Mouse (Mus musculus): ENCODE results near the gene Nipbl.
"Not testable (repeated sequence)": the region's sequence is repeated elsewhere in the genome, so short reads cannot be mapped to it uniquely, and the experiment has no call there.

Nipbl gene

DNA sequence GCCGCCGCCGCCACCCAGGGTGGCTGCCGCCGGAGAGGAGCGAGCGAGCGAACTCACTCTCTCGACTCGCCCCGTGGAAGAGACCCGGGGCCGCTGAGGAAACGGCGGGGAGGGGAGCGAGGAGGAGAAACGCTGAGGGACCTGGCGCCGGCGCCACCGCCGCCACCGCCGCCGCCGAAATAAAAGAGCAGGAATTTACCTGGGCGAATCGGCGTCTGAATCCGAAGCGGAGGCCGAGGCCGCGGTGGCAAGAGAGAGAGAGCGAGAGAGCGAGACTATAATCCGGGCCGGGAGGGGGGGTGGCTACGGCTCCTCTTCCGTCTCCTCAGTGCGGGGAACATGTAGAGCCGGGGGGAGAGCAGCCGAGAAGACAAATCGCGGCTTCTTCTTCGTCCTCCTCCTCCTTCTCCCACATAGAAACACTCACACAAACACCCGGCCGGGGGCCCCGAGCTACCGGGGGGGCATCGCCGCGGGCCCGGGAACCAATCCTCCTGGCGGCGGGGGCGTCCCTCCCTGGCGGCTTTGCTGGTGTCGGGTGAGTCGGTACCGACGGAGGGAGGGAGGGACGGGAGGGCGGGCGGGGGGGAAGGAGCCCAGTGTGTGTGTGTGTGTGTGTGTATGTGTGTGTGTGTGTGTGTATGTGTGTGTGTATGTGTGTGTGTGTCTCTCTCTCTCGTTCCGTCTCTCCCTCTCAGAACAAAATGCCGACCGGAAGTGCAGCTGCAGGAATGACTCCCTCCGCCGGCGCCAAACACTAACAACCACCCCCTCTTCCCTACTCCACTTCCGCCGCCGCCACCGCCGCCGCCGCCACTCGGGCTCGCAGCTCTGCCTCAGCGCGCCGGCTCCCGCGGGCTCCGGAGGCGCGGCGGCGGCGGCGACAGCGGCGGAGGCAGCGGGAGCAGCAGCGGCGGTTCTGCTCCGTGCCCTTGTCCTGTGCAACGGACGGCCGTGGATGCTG is at the start of gene Nipbl:
Gene Nipbl (minus strand): TSS at position 538 of the 964 bp plus-strand sequence.
- DNase-seq (ENCODE audit: low spot score in 2 of 2) = peak; percentile 90 to 91

- no peak for DNase-seq (ENCODE audit: low spot score in 2 of 2)
Observed at GRCm38 (mm10) chr15:8485261-8485660, 41.0 kb upstream of the Nipbl start.

DNA sequence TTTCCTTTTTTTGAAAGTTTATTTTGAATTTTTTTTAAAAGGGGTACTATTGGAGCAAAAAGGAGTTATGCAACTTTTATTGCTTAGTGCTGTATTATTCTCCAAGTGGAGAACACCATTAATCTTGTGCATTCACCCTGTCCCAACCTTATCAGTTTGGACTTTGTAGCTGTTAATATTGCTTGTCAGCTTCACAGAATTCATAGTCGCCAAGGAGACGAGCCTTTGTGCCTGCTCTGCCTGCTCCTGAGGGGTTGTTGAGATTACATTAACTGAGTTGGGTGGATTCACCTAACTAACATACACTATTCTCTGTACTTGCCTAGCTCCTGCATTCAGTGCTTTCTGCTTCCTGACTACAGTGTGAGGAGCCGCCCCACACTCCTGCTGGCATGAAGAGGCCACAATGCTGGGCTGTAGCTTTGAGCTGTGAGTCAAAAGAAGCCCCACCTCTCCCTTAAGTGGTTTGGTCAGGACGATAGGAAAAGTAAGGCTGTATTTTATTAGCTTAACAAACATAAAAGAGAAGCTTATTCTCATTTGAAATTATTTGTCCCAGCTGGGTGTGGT is 24.8 kb upstream of the Nipbl start:
- no peak for DNase-seq (ENCODE audit: low spot score in 2 of 2)

GRCm38 (mm10) chr15:8463521-8463920 is 19.3 kb upstream of the Nipbl start:
- no peak for DNase-seq (ENCODE audit: low spot score in 2 of 2)

DNA sequence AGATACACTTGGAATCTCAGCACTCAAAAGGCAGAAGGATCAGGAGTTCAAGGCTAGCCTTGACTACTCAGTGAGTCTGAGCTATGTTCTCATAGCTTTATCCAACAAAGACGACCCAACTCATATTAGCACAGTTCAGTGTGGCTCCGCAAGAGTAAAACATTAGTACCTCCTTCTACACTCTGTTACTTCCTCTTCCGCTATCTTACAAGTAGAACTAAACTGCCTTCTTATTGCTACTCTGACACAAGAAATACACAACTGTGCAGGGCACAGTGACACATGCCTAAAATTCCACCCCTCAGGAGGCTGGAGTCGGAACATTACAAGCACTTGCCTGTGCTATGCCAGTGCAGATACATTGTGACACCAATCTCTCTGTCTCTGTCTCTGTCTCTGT is 18.5 kb upstream of the Nipbl start:
- DNase-seq (ENCODE audit: low spot score in 2 of 2) = no peak

DNA sequence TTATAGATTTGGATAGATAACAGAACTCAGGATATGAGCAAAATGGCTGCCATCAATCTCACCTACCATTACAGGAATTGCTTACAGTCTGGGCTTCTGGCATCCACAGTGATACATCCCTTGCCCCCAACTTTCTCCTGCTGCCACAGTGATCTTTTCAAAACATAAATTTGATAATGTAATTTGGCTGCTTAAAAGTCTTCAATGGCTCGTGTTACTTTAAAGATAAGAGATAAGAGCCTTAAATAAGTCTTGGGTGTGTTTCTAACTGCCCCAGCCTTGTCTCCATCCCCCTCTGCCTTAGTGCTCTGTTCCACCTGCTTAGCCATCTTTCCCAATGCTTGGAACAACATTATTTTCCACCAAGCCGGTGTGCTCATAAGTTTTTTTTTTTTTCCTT is 16.6 kb upstream of the Nipbl start:
- no peak for DNase-seq (ENCODE audit: low spot score in 2 of 2)

DNA sequence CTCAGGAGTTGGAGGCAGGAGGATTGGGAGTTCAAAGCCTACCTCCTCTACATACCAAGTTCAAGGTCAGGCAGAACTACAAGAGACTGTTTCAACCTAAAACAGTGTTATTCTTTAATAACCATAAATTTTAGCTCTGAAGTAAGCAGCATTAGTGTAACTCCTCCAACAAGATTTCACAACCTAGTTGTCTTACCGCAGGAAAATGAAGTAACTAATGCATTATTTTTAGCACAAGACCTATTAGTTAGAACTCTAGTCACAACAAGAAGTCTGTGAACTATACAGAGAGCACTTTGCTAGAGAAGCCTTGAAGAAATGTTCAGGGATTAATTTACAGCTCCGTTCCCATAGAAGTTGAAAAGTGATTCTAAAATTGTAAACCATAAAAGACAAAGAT is 15.7 kb upstream of the Nipbl start:
- DNase-seq (ENCODE audit: low spot score in 2 of 2) = no peak

GRCm38 (mm10) chr15:8456223-8456622 is 12.0 kb upstream of the Nipbl start:
- not testable (repeated sequence) for DNase-seq (ENCODE audit: low spot score in 2 of 2)

- DNase-seq (ENCODE audit: low spot score in 2 of 2) = no peak
Observed at GRCm38 (mm10) chr15:8455486-8455885, 11.2 kb upstream of the Nipbl start.

DNA sequence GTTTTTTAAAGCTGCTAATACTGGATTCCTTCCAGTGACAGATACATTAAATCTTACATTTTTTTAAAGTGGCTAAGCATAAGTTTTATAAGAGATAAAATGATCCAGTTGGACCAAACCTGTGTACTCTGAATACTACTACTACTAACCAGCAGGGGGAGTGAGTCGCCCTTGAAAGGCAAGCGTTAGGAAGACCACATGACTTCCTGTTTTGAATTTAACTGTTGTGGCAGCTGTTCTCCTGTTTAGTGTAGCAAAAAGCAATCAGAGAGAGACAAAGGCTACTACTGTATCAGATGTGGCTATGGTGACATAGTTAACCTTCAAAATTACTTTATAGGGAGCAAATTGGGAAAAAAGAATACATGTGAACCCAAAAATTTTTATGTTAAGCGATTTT is 6.8 kb upstream of the Nipbl start:
- DNase-seq (ENCODE audit: low spot score in 2 of 2) = peak; percentile 68 to 83

DNA sequence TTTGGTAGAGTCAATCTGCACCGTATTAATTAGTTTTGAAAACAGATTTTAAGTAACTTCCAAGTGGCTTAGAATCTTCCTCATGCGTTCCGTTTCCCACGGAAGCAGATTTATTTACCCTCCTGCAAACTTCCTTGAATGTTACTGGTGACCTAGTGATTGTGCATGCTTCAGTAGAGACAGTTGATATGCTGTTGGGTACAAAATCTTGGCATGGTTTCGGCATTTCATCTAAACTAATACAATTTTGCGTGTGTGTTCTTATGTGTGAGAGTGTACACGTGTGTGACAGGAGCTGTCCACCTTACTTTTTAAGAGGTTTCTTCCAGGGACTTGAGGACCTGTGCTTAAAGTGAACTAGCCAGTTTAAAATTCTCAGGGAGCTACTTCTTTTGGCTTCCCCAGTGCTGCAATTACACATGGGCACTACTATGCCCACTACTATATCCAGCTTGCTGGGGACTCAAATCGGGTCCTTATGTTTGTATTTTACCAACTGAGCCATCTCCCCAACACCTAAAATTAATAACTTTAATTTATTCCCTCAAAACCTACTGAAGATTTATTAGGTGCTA is 3.0 kb upstream of the Nipbl start:
- no peak for DNase-seq (ENCODE audit: low spot score in 2 of 2)

DNA sequence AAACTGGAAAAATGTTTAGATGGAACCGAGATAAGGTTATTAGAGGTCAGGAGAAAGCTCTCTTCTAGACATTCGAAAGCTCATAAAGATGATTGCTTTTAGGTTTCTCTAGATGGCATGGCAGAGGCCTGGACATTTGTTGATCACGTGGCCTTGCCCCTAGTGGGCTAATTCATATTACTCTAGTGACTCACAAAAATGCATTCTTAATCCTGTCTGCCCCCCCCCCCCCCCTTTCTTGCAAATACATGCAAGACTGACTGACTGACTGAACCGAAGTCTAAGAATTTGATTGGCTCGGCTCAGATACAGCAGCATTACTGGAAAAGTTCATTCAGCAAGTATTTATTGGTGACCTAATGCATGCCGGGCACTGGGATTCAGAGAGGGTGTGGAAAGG is 2.2 kb upstream of the Nipbl start:
- peak; percentile 23 to 56 for DNase-seq (ENCODE audit: low spot score in 2 of 2)

GRCm38 (mm10) chr15:8445951-8446419 is 1.7 kb upstream of the Nipbl start:
- peak; percentile 30 to 48 for DNase-seq (ENCODE audit: low spot score in 2 of 2)

DNA sequence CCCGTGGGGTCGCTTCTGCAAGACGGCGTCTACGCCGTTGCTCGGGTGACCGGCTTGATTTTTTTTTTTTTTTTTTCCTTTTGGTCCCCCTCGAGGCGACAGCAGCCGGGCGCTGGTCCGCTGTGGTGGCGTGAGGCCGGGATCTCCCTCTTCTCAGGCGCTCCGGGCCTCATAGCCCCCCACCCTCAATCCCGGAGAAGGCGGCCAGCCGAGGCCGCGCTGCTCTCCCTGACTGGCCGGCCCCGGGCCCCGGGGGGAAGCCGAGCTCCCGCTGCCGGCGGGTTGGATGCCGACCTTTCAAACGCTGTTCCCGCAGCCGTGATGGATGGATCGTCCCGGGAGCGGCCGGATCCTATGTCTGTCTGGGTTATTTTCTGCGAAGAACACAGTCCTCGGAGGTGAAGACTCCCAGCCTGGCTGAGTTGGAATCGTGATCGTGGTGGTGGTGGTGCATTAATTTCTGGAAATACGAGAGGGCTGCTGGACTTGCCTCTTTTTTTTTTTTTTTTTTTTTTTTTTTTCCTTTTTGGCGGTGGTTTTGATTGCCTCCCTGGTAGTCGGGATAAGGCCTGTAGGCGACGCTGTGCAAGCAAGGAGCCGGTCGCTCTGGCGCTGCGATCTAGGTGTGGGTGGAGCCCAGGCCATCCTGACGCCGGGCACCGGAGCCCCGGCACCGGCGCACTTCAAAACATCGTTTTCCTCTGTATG is 781 bp upstream of the Nipbl start:
- peak; percentile 82 to 85 for DNase-seq (ENCODE audit: low spot score in 2 of 2)

GRCm38 (mm10) chr15:8443168-8443925 is 916 bp downstream of the Nipbl start:
- DNase-seq (ENCODE audit: low spot score in 2 of 2) = peak; percentile 63 to 66

DNA sequence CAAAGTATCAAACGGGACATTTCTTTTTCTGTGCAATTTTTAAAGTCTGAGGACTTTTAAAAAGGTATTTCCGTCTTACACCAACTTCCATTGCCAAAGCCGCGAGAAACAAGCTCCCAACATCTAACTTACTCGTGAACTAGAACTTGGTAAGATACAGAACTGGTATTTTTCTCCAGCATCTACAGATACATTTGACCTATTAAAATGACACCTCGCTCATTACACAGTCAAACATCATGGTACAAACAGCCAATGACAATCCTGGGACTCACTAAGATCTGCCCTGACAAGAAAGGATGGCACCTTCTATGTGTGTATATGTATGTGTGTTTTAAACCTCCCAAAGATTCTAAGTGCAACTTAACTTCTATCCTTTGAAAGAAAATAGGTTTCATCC is 1.5 kb downstream of the Nipbl start:
- peak; percentile 36 to 56 for DNase-seq (ENCODE audit: low spot score in 2 of 2)

DNA sequence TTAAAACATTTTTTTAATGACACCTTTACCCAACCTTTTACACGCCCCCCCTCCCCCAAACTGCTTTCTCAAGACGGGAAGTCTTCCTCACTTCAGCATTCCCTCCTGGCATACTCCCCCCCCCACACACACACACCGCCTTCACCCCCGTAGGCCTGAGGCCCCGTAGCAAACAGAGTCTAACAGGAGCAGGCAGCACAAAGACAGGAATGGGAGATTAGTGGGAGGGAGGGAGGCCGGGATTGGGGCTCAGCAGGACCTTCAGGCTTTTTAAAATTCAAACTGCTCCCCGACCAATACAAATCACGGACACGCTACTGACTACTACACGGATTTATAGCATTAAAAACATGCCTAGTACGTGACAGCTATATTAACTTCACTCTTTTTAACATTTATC is 2.1 kb downstream of the Nipbl start:
- DNase-seq (ENCODE audit: low spot score in 2 of 2) = no peak

DNA sequence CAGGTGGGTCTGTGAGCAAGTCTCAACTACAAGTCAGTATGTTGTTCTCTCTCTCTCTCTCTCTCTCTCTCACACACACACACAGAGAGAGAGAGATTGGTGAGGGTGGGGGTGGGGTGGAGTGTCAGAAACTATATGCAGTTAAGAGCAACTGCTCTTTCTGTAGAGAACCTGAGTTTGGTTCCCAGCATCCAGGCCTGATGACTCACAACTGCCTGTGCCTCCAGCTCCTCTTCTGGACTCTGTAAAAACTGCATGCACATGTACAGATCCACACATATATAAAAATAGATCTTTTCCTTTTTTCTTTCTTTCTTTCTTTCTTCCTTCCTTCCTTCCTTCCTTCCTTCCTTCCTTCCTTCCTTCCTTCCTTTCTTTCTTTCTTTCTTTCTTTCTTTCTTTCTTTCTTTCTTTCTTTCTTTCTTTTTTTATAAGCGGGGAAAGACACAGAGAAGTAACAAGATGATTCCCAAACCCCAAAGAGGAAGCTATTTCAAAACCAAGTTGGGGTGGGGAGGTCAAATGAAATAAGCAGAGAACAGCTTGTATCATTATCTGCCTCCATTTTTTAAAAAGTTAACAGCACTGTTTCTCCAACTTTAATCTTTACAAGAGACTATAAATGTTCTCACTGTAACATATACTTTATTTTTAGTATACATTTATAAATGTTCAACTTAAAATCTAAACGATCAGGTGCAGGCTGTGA is 10.9 kb downstream of the Nipbl start:
- no peak for DNase-seq (ENCODE audit: low spot score in 2 of 2)

DNA sequence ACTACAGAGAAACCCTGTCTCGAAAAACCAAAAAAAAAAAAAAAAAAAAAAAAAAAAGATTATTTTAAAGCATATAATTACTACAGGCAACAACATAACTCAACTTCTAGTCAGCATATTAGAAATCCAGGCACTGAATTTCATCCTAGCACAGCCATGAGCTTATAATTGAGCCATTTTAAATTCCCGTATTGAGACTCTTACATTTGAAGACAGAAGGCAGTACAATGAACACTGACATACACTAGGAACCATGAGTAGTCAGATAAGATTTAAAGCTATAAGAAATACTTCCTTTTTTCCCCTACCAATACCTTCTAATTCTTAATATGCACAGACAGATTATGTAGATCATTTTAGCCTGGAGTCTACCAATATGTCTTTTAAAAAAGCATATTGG is 11.7 kb downstream of the Nipbl start:
- no peak for DNase-seq (ENCODE audit: low spot score in 2 of 2)

DNA sequence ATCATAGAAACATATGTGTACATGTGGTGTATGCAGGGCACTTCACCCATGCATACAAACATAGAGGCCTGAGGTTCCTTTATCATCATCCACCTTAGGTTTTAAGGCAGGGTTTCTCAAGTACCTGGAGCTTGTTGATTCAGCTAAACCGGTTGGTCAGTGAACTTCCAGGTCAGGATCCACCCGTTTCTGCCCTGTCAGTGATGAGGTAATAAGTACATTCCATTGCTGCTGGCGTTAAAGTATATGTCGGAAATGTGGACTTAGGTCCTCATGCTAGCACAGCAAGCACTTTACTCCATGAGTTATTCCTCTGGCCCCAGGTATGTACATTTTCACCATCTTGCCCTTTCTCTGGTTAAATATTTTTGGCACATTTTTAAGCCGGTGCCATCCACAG is 14.8 kb downstream of the Nipbl start:
- no peak for DNase-seq (ENCODE audit: low spot score in 2 of 2)

GRCm38 (mm10) chr15:8420909-8421308 is 23.4 kb downstream of the Nipbl start:
- DNase-seq (ENCODE audit: low spot score in 2 of 2) = no peak
